Mouse (Mus musculus): ENCODE results near the gene Fstl3. TPM values are rescaled to one million over a fixed set of nuclear protein-coding genes. Genes with fewer than 3 reads are reported as not detected.

Gene Fstl3
- polyA plus RNA-seq, 1 experiment from 2014 or later, result 18.1 TPM

DNA sequence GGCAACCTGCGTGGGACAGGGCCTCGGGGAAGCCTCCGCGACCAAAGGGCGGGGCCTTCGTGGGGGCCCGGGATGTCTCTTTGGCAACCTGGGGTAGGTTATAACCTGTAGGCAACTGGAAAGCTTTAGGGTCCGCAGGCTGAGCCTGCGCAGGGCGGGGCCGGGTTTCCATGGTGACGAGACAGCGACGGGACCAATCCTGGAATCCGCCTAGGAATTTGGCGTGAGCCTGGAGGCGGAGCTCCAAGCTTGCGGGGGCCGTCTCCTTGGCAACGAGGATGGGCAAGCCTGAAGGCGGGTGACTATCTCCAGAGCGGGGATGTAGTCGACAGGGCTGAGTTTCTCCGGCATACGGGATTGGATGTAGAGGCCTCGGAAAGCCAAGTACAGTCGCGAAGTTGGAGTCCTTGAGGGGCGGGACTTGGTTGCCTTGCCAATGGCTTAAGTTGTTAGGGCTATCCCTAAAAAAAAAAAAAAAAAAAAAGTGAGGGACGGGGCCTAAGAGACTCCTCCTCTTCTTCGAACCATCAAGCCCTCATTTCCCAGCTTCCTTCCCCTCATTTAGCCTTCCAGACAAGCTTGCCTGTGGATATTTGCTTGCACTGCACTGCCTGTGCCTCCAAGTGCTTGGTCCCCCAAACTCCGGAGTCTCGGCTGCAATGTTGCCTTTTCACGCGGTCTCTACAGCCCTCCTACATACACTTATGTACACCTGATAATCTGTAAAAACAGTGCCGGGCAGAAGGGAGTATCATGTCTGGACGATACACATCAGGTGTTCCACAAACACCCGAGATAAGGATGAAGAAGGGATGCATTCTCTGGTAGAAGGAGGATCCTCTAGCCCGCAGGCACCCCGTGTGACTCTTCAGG is 9.5 kb upstream of the Fstl3 start:
- H3K9me3 ChIP-seq (replicated peaks; ENCODE audit: control insufficient read depth, low read length), result no peaks in the 10 kb centered on the region; the same call in 1 of the 2 replicates
- H3K27me3 ChIP-seq (ENCODE audit: control insufficient read depth, insufficient read depth, low read length), result no peaks in the 10 kb centered on the region
- H3K36me3 ChIP-seq (ENCODE audit: control insufficient read depth, insufficient read depth, low read length), result no peaks in the 10 kb centered on the region
- peak overlapping the region; percentile 99 for H3K4me3 ChIP-seq (replicated peaks; ENCODE audit: low read length)
- ATAC-seq (ENCODE audit: insufficient read depth, low FRiP score), result peak; percentile 78
- H3K4me2 ChIP-seq (ENCODE audit: low read depth, low read length), result peak overlapping the region; percentile 89
- H3K9ac ChIP-seq (ENCODE audit: low read length), result peak overlapping the region; percentile 99
- 10% methylated on average over 40 of the region's 40 CpGs for WGBS
- peaks cover 32% of the 10 kb centered on the region for H3K4me1 ChIP-seq (ENCODE audit: control insufficient read depth, insufficient read depth, low read length)
- H3K27ac ChIP-seq (ENCODE audit: low read length), result peak overlapping the region; percentile 95

DNA sequence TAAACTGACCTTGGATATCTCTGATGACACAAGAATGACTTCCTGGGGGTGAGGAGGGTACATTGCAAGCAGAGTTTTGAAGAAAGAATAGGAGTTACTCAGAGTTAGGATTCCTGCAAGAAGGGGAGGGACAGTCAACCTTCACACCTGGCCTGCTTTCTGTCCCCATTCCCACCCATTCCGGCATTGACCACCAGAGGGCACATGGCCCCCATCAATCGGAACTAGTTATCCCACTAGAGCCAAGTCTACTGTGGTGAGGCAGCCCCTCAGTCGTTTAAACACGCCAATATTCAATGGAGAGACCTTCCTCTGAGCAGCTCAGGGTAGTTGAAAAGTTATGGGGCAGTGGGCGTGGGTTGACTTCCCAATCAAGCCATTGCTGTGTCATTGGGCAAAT is 8.7 kb upstream of the Fstl3 start:
- H3K9me3 ChIP-seq (replicated peaks; ENCODE audit: control insufficient read depth, low read length), result no peaks in the 10 kb centered on the region; the same call in 1 of the 2 replicates
- no peak overlapping the region; the same call in 1 of the 2 replicates for H3K4me2 ChIP-seq (ENCODE audit: low read depth, low read length)
- H3K4me3 ChIP-seq (replicated peaks; ENCODE audit: low read length), result 0 out of 2 replicates have a peak overlapping the region, but pooled peaks have one; percentile 99
- 2% methylated on average over 5 of the region's 5 CpGs for WGBS
- ATAC-seq (ENCODE audit: insufficient read depth, low FRiP score), result no peak
- H3K36me3 ChIP-seq (ENCODE audit: control insufficient read depth, insufficient read depth, low read length), result no peaks in the 10 kb centered on the region
- H3K9ac ChIP-seq (ENCODE audit: low read length), result no peak overlapping the region
- no peak overlapping the region for H3K27ac ChIP-seq (ENCODE audit: low read length)
- peaks cover 32% of the 10 kb centered on the region for H3K4me1 ChIP-seq (ENCODE audit: control insufficient read depth, insufficient read depth, low read length)
- no peaks in the 10 kb centered on the region for H3K27me3 ChIP-seq (ENCODE audit: control insufficient read depth, insufficient read depth, low read length)

DNA sequence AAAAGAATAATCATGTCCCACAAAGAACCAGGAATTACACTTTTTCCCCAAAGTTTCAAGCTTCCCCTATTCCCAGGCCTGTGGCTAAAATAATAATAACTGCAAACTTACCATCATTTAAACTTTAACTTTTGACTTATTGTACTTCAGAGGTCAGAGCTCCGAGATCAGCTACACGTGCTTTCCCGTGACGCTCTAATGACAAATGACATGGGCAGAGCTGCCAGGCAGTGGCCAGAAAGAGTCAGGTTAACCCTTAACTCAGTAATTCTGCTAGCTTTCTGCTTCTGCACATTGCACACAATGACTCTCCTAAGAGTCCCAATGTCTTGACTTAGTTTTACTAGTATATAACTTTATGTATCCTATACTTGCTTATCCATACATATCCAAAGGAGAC is 7.7 kb upstream of the Fstl3 start:
- whole genome bisulfite sequencing, result 29% methylated on average over 4 of the region's 4 CpGs
- H3K9me3 ChIP-seq (replicated peaks; ENCODE audit: control insufficient read depth, low read length), result no peaks in the 10 kb centered on the region; the same call in 1 of the 2 replicates
- no peak overlapping the region for H3K4me2 ChIP-seq (ENCODE audit: low read depth, low read length)
- H3K9ac ChIP-seq (ENCODE audit: low read length), result no peak overlapping the region
- peaks cover 26% of the 10 kb centered on the region for H3K4me1 ChIP-seq (ENCODE audit: control insufficient read depth, insufficient read depth, low read length)
- no peaks in the 10 kb centered on the region for H3K36me3 ChIP-seq (ENCODE audit: control insufficient read depth, insufficient read depth, low read length)
- no peak overlapping the region for H3K4me3 ChIP-seq (replicated peaks; ENCODE audit: low read length)
- no peaks in the 10 kb centered on the region for H3K27me3 ChIP-seq (ENCODE audit: control insufficient read depth, insufficient read depth, low read length)
- H3K27ac ChIP-seq (ENCODE audit: low read length), result no peak overlapping the region
- ATAC-seq (ENCODE audit: insufficient read depth, low FRiP score), result no peak

DNA sequence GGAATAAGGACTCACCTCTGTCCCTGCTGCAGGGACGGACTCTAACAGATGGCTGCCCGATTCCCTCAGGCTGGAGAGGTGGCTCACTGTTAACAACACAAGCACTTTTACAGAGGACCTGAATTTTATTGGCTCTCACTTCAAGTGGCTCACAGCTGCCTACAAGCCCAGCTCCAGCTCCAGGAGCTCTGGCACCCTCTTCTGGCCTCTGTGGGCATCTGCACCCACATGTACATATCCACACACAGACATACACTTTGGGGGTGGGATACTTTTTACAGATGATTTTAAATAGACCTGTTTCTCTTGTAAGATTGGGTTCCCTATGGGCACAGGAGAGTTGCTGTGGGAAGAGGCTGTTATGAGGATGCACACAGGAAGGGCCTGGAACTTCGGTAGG is 4.8 kb upstream of the Fstl3 start:
- no peak for ATAC-seq (ENCODE audit: insufficient read depth, low FRiP score)
- WGBS, result 94% methylated on average over 3 of the region's 3 CpGs
- Histone ChIP-seq H3K9ac (ENCODE audit: low read length) (no peak overlapping the region), H3K4me3 (replicated peaks; ENCODE audit: low read length) (no peak overlapping the region), H3K27me3 (ENCODE audit: control insufficient read depth, insufficient read depth, low read length) (no peaks in the 10 kb centered on the region), H3K4me2 (ENCODE audit: low read depth, low read length) (no peak overlapping the region), H3K4me1 (ENCODE audit: control insufficient read depth, insufficient read depth, low read length) (peaks cover 15% of the 10 kb centered on the region), H3K36me3 (ENCODE audit: control insufficient read depth, insufficient read depth, low read length) (no peaks in the 10 kb centered on the region), H3K27ac (ENCODE audit: low read length) (no peak overlapping the region), H3K9me3 (replicated peaks; ENCODE audit: control insufficient read depth, low read length) (peaks cover 2% of the 10 kb centered on the region; the same call in 1 of the 2 replicates)

- ATAC-seq (ENCODE audit: insufficient read depth, low FRiP score), result no peak
- Histone ChIP-seq H3K4me1 (ENCODE audit: control insufficient read depth, insufficient read depth, low read length) (peaks cover 19% of the 10 kb centered on the region), H3K4me2 (ENCODE audit: low read depth, low read length) (no peak overlapping the region), H3K27ac (ENCODE audit: low read length) (no peak overlapping the region), H3K27me3 (ENCODE audit: control insufficient read depth, insufficient read depth, low read length) (no peaks in the 10 kb centered on the region), H3K4me3 (replicated peaks; ENCODE audit: low read length) (no peak overlapping the region), H3K9ac (ENCODE audit: low read length) (no peak overlapping the region), H3K36me3 (ENCODE audit: control insufficient read depth, insufficient read depth, low read length) (no peaks in the 10 kb centered on the region), H3K9me3 (replicated peaks; ENCODE audit: control insufficient read depth, low read length) (peaks cover 2% of the 10 kb centered on the region; the same call in 1 of the 2 replicates)
- WGBS, result 90% methylated on average over 2 of the region's 2 CpGs
These were observed 3.9 kb upstream of the Fstl3 start for GRCm38 (mm10) chr10:79773208-79773607.

DNA sequence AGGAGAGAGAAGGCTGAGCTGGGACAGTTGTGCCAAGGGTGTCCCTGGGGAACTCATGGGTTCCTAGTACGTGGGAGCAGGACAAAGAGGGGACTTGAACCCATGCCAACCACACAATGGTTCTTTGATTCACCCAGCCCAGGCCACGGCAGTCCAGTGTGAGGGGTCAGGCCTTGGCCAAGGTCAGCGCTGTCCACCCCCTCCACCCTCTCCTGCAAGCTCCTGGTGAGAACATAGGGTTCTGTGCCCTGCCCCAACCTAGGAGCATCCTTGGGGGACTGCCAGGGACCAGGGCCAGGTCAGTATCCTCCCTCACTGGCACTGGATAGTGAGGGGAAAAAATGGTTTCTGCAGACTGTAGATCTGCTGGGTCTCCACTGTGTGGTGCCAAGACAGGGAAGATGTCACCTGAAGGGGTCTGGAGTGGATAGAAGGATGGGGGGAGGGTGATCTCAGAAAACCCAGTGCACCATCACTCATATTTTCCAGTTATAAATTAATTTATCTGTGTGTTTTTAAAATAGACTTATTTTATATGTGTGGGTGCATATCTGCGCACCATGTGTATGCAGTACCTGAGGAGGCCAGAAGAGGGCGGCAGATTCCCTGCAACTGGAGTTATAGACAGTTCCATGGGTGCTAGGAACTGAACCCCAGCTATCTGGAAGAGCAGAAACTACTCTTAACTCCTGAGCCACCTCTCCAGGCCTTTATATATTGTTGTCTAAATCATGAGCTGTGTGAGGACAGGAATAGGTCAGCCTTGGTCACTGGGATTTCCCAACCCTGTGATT is 2.4 kb upstream of the Fstl3 start:
- Histone ChIP-seq H3K36me3 (ENCODE audit: control insufficient read depth, insufficient read depth, low read length) (no peaks in the 10 kb centered on the region), H3K9ac (ENCODE audit: low read length) (no peak overlapping the region), H3K9me3 (replicated peaks; ENCODE audit: control insufficient read depth, low read length) (peaks cover 2% of the 10 kb centered on the region; the same call in 1 of the 2 replicates), H3K27me3 (ENCODE audit: control insufficient read depth, insufficient read depth, low read length) (no peaks in the 10 kb centered on the region), H3K4me2 (ENCODE audit: low read depth, low read length) (no peak overlapping the region), H3K4me1 (ENCODE audit: control insufficient read depth, insufficient read depth, low read length) (peaks cover 27% of the 10 kb centered on the region), H3K27ac (ENCODE audit: low read length) (no peak overlapping the region), H3K4me3 (replicated peaks; ENCODE audit: low read length) (no peak overlapping the region)
- no peak for ATAC-seq (ENCODE audit: insufficient read depth, low FRiP score)
- WGBS, result 69% methylated on average over 5 of the region's 5 CpGs

- Histone ChIP-seq H3K4me1 (ENCODE audit: control insufficient read depth, insufficient read depth, low read length) (peaks cover 36% of the 10 kb centered on the region), H3K4me3 (replicated peaks; ENCODE audit: low read length) (peak overlapping the region; percentile 56), H3K27ac (ENCODE audit: low read length) (peak overlapping the region; percentile 54), H3K27me3 (ENCODE audit: control insufficient read depth, insufficient read depth, low read length) (no peaks in the 10 kb centered on the region), H3K9me3 (replicated peaks; ENCODE audit: control insufficient read depth, low read length) (0 out of 2 replicates have a peak, but pooled peaks cover 2% of the 10 kb centered on the region), H3K9ac (ENCODE audit: low read length) (peak overlapping the region; percentile 84), H3K4me2 (ENCODE audit: low read depth, low read length) (peak overlapping the region; percentile 73), H3K36me3 (ENCODE audit: control insufficient read depth, insufficient read depth, low read length) (no peaks in the 10 kb centered on the region; the same call in 1 of the 2 replicates)
- ATAC-seq (ENCODE audit: insufficient read depth, low FRiP score), result 0 out of 2 replicates have a peak, but pooled peaks have one; percentile 9
- WGBS, result 12% methylated on average over 15 of the region's 15 CpGs
These were observed 934 bp downstream of the Fstl3 start for GRCm38 (mm10) chr10:79778006-79778405.

DNA sequence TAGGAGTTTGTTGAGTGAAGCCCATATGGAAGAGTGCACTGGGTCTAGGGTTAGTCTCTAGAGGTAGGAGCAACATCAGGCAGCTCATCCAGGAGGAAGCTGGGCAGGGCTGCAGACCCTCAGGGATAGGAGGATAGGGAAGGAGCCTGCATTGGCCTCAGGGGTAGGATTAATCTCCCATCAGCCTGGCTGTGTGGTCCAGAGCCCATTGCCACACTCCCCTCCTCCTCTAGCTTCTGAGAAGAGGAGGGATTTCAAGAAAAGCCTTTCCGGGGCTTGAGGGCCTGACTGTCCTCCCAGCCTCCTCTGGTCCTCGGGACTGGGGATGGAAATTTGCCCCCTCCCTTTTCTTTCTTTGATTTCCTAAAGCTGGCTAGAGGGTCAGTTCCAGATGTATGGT is 2.1 kb downstream of the Fstl3 start:
- 0 out of 2 replicates have a peak, but pooled peaks cover 2% of the 10 kb centered on the region for H3K9me3 ChIP-seq (replicated peaks; ENCODE audit: control insufficient read depth, low read length)
- no peak overlapping the region for H3K4me3 ChIP-seq (replicated peaks; ENCODE audit: low read length)
- H3K27ac ChIP-seq (ENCODE audit: low read length), result no peak overlapping the region
- peaks cover 36% of the 10 kb centered on the region for H3K4me1 ChIP-seq (ENCODE audit: control insufficient read depth, insufficient read depth, low read length)
- H3K4me2 ChIP-seq (ENCODE audit: low read depth, low read length), result peak overlapping the region; percentile 84; the same call in 1 of the 2 replicates
- no peak for ATAC-seq (ENCODE audit: insufficient read depth, low FRiP score)
- no peaks in the 10 kb centered on the region for H3K27me3 ChIP-seq (ENCODE audit: control insufficient read depth, insufficient read depth, low read length)
- H3K9ac ChIP-seq (ENCODE audit: low read length), result no peak overlapping the region
- WGBS, result 32% methylated on average over 2 of the region's 2 CpGs
- no peaks in the 10 kb centered on the region; the same call in 1 of the 2 replicates for H3K36me3 ChIP-seq (ENCODE audit: control insufficient read depth, insufficient read depth, low read length)

All from stomach, embryonic 16.5 days (tissue).